Mouse (Mus musculus) kidney, postnatal 14 days (tissue): ENCODE data around the gene Nsun2.

Experiments
- DNase-seq: peaks from one replicate; pipeline ENCODE4 v3.0.0; 2022; ENCODE audit warnings: mixed read lengths

Gene Nsun2

DNA sequence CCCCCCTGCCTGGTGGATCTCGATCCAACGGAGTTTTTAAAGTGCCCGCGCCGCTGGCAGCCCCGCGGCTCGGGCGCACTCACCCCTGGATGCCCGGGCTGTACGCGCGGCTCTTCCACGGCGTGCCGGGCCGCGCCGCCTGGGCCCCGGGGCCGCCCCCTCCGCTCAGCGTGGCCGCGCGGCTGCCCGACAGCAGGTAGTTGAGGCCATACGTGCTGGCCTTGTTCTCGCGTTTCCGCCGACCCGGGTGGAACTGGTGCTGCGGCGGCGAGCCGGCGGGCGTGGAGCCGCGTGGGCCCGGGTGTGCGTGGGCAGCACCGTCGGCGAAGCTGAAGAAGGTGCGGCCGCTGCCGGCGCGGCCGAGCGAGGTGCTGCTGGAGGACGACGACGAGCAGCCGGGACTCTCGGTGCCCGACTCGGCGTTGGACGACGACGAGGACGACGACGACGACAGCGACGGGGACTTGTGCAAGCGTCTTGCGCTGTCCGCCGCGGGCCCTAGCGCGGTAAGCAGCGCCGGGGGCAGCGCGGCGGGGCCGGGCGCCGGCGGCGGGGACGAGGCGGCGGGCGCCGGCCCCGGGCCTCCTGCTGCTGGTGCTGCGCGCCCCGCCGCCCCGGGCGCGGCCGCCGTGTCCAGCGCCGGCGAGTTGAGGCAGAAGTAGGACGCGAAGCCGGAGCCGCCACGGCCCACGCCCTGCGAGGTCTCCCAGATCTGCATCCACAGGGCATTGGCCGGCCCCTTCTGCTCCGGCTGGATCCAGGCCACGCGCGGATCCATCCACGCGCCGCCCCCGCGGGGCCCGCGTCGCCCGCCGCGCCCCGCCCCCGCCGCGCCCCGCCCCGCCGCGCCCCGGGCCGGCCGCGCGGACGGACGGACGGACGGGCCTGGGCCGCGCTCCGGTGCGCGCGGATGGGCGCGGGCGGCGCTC is at the start of gene Nsun2:
Nsun2 (plus strand) TSS at position 342 of the 929 bp plus-strand sequence.
- peak; percentile 68 for DNase-seq

DNA sequence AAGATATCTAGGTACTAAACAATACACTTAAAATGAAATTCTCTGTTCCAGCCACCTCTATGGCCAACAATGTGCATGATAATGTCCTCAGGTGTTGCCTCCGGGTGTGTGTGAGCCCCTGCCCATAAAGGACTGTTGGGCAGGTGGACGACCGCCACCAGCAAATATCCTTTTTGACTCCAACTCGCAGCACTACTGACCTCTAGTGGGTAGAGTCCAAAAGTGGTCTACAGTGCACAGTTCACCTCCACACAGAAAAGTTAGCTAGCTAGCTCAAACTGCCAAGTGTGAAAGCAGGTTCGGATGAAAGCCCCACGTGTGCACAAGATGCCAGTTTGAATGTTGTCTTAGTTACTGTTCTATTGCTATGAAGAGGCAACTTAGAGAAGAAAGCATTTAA is 48.2 kb upstream of the Nsun2 start:
- peak; percentile 37 for DNase-seq

DNA sequence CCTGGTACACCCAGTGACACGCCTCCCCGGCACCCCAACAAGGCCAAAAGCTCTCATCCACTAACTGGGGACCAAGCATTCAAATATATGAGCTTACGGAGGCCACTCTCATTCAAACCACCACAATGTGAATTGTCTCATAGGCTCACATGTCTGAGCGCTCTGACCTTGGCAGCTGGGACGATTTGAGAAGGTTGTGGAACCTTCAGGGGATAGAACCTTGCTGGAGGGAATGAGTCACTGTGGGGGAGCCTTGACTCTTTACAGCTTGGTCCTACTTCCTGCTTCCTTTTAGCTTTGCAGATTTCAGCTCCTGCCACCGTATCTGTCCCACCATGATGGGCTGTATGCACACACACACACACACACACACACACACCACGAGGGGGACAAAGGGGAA is 47.7 kb upstream of the Nsun2 start:
- no peak for DNase-seq

DNA sequence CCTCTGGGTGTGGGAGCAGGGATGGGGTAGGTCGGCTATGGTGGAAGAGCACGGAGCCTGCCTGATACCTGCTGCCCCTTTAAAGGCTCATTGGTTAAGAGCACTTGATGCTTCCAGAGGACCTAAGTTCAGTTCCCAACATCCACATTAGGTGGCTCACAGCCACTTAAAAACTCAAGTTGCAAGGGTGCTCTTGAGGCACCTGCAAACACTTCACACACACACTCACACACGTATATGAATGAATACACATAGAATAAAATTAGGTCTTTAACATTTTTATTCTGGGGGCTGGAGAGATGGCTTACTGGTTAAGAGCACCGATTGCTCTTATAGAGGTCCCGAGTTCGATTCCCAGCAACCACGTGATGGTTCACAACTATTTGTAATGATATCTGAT is 46.4 kb upstream of the Nsun2 start:
- no peak for DNase-seq

DNA sequence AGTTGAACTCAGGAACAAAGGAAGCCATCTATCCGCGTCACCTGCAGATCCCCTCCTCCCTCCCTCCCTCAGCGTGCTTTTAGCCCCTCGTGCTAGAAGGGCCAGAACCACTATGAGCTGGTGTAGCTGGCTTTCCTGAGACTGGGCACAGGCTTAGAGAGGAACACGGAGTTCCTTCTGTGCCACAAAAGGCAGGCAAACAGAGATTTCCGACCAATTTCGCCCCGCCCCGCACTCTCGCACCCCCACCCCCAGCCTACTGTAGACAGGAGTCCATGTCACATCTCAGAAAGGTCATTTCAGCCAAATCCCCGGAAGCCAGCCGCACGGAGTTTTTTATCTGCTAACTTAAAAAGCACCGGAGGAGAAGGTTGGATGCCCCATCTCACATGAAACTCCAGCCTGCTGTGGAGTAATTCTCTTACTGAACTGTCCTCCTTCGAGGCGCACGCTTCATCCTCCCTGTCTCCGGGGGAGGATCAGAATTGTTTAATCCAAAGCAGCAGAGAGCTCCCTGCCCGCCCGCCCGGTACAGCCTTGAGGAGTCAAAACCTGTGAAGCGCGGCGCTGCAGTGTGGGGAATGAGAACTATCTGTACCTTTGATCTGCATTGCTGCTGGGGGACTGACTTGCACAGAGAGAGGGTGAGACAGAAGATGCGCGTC is 45.8 kb upstream of the Nsun2 start:
- peak; percentile 29 for DNase-seq

DNA sequence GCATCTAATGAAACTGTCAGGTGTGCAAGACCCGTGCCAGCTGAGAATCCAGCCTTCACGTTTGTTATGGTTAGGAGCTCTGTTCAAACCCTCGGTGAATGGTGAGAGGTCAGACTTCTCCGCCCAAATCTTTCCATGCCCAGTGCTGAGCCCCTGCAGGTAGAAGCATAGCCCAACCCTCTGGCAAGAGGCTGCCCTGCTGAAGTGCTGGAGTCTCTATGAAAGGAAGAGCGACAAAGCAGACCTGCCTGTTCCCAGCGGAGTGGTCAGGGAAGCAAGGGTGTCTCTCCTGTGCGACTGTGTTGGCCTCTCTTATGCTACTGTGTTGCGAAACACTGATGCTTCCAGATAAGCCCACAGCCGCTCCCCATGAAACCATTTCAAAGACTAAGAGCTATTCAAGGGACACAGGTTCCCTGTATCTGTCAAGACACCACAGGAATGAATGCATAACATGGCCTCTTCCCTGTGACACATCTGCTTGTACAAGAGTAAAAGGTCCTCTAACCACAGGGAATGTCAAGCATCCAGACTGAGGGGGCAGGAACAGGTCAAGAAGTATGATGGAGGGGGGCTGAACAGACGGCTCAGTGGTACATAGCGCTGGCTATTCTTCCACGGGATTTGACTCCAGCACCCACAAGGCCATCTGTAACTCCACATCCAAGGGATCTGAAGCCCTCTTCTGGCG is 44.8 kb upstream of the Nsun2 start:
- no peak for DNase-seq

DNA sequence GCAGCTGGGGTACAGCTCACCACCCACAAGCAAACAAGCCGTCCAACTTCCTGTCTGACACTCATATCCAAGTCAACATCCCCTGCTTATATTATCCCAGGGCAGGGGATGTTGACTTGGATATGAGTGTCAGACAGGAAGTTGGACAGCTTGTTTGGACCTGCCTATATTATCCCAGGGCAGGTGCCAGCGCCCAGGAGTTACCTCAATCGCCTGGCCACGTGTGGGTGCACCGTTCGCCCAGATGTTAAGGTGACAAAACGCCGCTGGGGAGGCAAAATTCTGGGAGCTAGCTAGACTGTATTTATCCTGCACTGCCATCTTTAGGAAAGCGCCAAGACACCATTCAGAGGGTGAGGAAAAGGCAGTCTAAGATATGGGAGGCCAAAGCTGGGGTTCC is 43.8 kb upstream of the Nsun2 start:
- no peak for DNase-seq

DNA sequence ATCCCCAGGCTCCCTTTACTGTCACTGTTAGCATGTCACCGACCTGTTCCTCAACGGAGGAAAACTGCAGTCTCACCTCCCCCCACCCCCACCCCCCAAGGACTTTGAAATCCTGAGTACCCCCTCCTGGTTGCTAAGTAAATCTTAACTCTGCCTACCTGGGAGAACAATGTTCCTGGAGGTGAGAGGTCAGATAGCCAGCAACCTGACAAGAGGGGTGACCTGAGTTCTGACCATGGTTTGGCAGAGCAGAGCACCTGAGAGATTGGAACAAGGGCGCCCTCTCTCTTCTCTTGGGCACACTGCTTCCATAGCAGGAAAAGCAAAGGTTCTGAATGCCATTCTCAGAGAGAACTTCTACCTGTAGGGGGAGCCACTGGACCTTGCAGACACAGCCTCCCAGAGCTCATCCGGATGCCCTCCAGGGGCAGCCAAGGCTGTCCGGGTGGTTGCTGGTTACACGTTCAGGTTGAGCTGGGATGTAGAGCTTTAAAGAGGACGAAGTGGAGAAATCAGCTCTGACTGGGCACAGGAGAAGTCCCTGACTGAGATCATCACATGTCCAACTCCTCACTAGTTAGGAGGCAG is 40.6 kb upstream of the Nsun2 start:
- DNase-seq: peak; percentile 70

DNA sequence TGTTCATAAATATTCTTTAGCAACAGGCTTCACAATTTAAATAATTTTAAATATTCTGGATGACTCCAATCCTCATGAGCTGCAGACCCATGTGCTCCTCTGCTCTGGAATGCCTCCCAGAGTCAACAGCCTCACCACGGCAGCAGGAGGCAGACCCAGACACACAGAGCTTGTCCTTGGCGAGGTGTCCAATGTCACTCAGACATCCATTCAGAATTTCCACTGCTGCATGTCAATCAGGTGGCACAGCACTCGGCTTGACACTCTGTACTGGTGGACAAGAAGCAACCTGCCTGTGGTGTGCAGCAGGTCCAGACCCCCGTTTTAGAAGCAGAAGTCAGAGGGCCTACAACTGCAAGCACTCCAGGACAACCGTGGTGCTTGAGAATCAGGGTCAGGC is 35.3 kb upstream of the Nsun2 start:
- no peak for DNase-seq

DNA sequence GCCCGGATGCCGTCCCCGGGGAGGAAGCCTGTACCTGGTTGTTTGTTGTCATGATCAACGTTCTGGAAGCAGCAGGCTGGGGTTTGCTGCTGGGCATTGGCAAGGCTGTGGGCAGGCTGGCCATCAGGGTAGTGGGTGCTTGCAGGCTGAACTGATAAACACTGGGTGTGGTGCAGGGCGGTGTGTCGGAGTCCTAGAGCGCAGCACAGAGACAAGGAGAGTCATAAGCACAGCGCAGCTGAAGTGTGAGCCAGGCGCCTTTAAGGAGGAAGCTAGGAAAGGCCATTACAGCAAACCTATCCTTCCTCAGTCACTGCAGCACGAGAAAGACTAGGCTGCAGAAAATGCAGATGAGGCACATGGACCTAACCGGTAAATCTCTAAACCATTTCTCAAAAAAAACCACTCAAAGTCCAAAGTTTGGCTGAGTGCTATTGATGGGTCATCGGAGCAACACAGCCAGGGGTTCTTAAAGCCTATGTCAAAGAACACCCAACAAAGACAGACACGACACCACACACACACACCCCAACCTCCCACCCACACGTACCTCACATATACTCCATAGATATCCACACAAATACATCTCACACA is 31.3 kb upstream of the Nsun2 start:
- no peak for DNase-seq

DNA sequence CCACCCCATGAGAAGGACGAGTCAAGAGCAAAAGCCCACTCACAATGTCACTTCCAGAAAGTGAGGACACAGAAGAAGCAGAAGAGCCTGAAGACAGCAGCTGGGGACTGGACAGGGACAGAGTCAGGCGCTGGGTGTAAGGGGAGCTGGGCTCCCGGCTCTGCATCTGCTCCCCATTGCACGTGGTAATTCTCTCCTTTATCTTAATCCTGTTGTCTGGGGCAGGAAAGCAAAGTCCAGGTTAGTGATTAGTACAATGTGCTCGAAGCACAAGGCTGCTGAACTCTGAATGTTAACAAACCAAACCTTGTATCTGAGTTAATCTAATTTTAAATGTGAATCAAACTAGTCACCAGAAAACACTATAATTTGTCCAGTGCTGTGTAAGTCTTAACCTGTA is 30.7 kb upstream of the Nsun2 start:
- DNase-seq: no peak

DNA sequence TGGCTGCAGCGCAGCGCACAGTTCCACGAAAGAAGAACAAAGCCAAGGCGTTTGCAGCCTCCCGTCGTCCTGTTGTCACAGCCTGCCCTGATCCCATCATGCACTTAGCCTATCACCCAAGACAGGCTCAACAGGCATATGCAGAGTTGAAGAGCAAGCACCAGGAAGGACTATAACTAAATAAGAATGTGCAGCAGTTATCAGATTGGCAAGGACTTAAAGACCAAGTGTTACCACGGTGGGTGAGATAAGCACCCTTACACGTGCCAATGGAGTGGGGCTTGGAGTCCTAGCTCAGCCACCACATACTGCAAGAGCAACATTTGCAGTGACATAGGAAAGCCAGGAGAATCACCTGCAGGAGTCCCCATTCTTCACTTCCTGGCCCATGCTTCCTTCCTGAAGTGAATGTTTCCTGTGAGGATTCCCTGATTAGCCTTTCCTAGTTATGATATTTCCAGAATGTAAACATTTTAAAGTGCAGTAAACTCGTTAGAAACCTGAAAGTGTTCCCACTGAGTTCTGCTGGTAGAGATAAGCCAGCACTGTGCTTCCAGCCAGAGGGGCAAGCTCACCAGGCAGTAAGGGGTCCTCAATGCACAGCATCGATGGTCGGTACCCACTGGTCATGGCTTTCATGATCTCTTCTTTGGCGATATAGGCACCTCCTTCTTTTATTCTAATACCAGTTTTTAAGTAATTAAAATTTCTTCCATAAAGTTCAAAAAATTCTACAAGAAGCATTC is 27.0 kb upstream of the Nsun2 start:
- no peak for DNase-seq

DNA sequence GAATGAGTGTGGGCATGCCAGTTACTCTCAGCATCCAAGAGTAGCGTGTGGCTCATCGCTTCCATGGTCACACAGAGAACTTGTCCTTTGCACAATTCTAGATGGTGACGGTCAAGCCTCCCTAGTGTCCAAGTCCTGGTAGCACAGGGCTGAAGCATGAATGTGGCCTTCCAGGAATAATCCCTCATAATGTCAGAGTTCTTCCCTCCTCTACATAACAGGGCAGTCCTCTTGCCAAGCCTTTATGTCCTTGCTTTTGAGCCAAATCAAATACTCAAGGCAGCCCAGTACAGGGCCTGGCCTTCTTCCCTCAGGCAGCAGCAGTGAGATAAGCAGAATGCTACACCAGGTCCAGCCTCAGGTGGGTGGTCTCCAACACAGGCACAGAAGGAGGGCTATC is 25.9 kb upstream of the Nsun2 start:
- no peak for DNase-seq

DNA sequence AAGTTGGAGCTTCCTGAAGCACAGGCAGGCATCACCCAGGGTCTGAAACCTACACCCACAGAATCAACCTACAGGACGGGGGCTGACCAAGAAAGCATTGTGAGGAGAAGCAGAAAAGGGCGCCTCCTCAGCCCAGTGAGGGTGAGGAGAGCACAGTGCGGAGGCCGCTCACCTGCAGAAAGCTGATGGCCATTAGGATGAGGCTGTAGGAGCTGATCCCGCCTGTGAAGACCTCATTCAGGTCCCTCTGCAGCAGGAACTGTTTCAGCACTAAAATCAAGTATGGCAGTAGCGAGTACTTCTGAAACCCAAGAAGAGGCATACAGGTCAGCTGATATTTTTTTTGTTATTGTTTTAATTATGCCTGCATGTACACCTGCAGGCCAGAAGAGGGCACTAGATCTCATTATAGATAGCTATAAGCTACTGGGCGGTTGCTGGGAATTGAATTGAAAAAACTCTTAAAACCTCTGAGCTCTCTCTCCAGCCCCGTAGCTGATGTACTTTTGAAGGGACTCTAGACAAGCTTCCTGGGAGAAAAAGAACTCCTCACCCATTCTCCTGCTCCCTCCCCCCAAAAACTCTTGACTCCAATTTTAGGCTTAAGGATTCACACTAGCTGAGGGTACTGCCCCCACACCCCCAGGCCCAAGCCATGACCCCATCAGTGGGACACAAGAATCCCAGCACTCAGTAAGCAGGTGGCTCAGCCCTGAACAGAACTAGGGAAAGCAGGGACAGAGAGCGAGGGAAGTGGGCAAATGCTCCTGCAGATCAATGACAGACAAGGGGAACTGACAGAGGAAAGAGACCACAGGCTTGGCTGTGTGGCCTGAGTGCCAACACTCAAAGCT is 23.9 kb upstream of the Nsun2 start:
- peak; percentile 48 for DNase-seq

DNA sequence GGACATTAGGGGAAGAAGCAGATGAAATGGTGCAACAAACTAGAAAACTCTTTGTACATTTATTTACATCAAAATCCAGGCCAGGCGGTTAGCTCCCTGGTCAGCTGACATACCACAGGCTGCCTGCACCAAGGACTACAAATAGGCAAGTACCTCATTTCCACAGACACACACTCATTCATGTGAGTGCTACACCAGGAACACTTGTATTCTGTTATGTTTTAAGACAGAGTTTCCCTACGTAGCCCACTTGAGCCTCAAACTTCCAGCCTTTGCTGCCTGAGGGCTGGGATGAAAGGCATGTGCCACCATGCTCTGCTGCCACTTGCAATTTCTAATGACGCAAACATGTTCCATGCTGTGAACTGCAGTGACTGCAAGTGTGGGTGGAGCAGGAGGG is 18.5 kb upstream of the Nsun2 start:
- no peak for DNase-seq

DNA sequence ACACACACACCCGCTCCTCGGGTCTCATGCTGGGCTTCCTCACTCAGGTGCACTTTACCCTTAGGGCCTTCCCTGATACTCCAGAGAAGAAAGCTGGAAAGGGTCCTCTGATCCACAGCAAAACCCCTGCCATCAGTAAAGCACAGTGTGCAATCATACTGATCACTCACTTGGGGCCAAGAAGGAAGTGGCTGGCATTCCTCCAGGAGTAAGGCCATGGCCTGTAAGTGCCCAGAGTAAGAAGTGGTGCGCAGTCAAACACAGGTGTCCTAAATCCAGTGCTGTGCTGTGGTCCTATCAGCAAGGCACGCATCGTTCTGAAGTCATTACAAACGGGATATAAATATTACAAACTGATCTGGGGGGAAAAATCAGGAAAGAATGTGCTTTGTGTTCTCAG is 16.1 kb upstream of the Nsun2 start:
- peak; percentile 60 for DNase-seq

DNA sequence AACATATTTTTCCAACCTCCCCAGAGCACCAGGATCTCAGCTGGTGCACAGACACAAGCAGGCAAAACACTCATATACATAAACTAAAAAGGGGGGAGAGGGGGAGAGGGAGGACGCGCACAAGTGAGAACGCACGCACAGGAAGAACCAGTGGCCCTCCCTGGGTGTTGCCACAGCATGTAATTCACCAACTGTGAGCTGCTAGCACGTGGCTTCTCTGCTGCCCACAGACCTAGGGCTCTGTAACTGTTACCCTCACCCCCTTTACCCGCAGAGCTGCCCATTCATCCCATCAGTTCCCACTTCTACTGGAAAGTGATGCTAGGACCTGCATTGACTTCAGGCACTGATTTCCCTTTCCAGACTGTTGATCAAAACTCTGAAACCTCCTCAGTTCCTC is 14.4 kb upstream of the Nsun2 start:
- no peak for DNase-seq

DNA sequence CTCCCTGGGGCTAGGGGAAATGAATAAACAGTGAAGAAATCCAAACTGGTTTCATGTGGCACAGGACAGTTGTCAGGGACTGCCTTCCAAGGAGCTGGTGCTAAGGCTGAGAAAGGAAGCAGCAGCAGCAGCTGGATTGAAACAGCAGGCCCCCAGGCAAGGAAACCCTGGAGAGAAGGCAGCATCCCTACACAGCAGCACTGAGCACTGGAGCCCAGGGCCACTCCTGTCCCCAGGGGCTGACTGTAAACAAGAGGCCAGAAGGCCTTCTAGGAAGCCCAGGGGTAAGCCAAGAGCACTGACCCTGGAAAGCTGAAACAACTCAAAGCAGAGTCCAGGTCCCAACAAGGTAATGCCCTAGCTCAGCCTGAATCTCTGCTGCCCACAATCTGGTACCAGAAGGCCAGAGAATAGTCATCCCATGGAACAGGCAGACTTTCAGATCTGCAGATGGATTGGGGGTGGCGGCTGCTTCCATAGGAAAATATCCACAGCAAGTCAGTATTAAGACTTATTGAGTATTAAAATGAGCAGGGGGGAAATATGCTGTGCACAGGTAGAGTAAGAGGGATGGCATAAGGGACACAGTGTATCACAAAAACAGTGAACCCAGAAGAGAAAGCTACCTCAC is 11.3 kb upstream of the Nsun2 start:
- DNase-seq: no peak

DNA sequence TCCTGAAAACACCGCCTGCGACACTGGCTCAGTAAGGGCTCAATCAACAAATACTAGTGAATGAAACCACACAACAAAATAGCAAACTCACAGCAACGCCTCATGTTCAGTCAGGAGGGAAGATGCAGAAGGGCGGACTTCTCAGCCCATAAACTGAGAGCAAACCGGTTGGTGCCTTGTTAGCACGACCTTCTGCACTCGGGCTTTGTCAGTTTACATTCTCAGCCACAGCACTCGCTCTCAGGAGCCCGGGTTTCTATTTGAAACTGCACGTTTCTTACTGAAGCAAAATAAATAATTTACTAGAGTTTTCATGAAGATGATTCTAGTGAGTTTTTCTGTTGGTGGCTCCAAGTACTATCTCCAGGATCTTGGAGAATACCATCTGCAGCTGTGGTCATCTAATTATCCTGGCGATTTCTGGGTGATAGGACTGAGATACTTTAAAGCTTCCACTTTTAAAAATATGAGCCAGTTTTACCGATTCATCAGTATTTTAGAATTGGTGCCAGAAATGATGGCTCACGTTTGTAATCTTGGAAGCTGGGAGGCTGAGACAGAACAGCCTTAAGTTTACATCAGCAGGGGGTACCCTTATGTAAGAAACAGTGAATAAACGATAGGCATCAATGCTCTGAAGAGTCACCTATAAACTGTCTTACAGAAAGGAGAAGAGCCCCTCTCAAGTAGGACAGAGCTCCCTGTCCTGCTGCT is 9.9 kb upstream of the Nsun2 start:
- DNase-seq: no peak

DNA sequence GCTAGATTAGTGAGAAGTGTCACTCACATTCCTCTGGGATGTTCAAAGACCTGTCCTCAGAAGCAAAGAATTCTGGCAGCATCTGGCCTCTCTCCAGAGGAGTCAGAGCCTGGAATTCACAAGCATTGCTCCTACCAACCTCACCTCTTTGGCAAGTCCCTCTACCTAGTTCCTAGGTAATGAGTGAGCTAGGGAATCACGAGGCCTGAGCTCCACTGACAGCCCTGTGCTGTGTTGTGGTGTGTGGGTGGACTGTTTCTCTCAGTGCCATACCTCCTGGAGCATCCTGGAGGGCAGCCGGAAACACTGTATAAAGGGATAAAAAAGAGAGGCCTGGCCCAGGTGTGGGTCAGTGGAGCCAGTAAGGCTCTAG is 9.4 kb upstream of the Nsun2 start:
- DNase-seq: peak; percentile 60
